Mouse (Mus musculus) kidney, adult 10 weeks (tissue): ENCODE measurements around the gene Ubr3. TPM values are rescaled to one million over a fixed set of nuclear protein-coding genes. Genes with fewer than 3 reads are reported as not detected.

Experiments used
- polyA plus RNA-seq: library from polyadenylated mRNA; stranded (reverse); fragments of 350-450 nt; fragmentation: Illumina TruSeq; extraction: RNeasy Lipid Tissue Mini Kit (QIAGEN cat#74804); gene quantifications from one replicate; pipeline ENCODE4 v1.2.3, GENCODE M21; 2014; ENCODE audit warnings: low read depth, low replicate concordance

Ubr3 gene
- polyA plus RNA-seq: 103 TPM

GRCm38 (mm10) chr2:69897039-69897617, at the start of gene Ubr3:
Ubr3 (plus strand) TSS chr2:69897246.

GRCm38 (mm10) chr2:69861485-69862091, 35.5 kb upstream of the Ubr3 start, which contains the start of gene Ssb:
Ssb (plus strand) TSS chr2:69861562.

GRCm38 (mm10) chr2:69885451-69886305, 11.4 kb upstream of the Ubr3 start, which contains the start of gene Mettl5:
Mettl5 (minus strand) TSS chr2:69885615.

GRCm38 (mm10) chr2:70038752-70039151, 141.7 kb downstream of the Ubr3 start, which contains the start of gene Myo3b:
Myo3b (plus strand) TSS chr2:70039126.

Other genes starting within 250 kb of the Ubr3 start
- 0.40 TPM for gene Klhl41, start 227.1 kb upstream of the Ubr3 start, polyA plus RNA-seq
- 59.7 TPM for gene Fastkd1, start 183.7 kb upstream of the Ubr3 start, polyA plus RNA-seq
- 161 TPM for gene Ppig, start 174.7 kb upstream of the Ubr3 start, polyA plus RNA-seq
- 9.6 TPM for gene Ccdc173, start 107.7 kb upstream of the Ubr3 start, polyA plus RNA-seq
- gene Phospho2, start 107.6 kb upstream of the Ubr3 start, polyA plus RNA-seq: 66.9 TPM
- gene Klhl23, start 75.3 kb upstream of the Ubr3 start, polyA plus RNA-seq: 4.0 TPM
- gene Ssb, start 35.7 kb upstream of the Ubr3 start, polyA plus RNA-seq: 479 TPM
- gene Mettl5, start 11.6 kb upstream of the Ubr3 start, polyA plus RNA-seq: 73.0 TPM
- gene Myo3b, start 141.9 kb downstream of the Ubr3 start, polyA plus RNA-seq: 3.9 TPM